Mouse (Mus musculus): ENCODE measurements around the gene Ggt6. TPM values are rescaled to one million over a fixed set of nuclear protein-coding genes. Genes with fewer than 3 reads are reported as not detected.
"Not testable (repeated sequence)": the region's sequence is repeated elsewhere in the genome, so short reads cannot be mapped to it uniquely, and the experiment has no call there.

Gene Ggt6
- total and polyA plus RNA-seq, 3 experiments: 0.04 TPM; not detected in 2

DNA sequence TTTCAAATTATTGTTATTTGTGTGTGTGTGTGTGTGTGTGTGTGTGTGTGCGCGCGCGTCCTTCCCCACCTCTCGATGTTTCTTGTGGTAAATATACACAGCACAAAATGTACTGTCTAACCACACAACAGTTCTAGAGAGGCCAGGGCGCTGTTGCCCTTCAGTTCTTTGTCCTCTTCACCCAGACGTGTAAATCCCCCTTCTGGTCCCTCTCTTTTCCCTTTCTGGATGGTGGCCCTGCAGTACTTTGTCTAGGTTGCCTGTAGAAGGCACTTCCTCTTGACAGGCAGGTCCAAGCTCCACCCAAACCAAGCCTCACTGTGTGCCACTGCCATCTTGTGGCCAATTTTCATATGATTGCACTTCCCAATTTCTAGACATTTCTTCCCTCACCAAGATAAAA, 6.0 kb upstream of the Ggt6 start (continued):
- TF ChIP-seq MXI1 (IDR thresholded peaks at IDR 0.05; ENCODE audit: low read depth, low read length): peak; percentile 31; the same call in 1 of the 2 replicates
- TF ChIP-seq BHLHE40 (IDR thresholded peaks at IDR 0.05; ENCODE audit: borderline replicate concordance, low read depth, low read length): no peak
- TF ChIP-seq JUND (IDR thresholded peaks at IDR 0.05; ENCODE audit: low read depth, low read length): no peak; the same call in 1 of the 2 replicates
- no peak for TF ChIP-seq E2F4 (IDR thresholded peaks at IDR 0.05; ENCODE audit: borderline replicate concordance, low read depth, low read length)
- no peak for TF ChIP-seq UBTF (IDR thresholded peaks at IDR 0.05; ENCODE audit: borderline replicate concordance, insufficient read depth, low read depth, low read length)
- no peak for TF ChIP-seq GATA1 (IDR thresholded peaks at IDR 0.05; ENCODE audit: low read depth, low read length)
- no peak for TF ChIP-seq EP300 (IDR thresholded peaks at IDR 0.05; ENCODE audit: low read depth in 1 of 2, low read length in 2 of 2)
- peak; percentile 62 for TF ChIP-seq HCFC1 (IDR thresholded peaks at IDR 0.05; ENCODE audit: low read depth, low read length)
- TF ChIP-seq SIN3A (IDR thresholded peaks at IDR 0.05; ENCODE audit: low read length): peak; percentile 79
- no peak for TF ChIP-seq TAL1 (IDR thresholded peaks at IDR 0.05; ENCODE audit: low read length)

DNA sequence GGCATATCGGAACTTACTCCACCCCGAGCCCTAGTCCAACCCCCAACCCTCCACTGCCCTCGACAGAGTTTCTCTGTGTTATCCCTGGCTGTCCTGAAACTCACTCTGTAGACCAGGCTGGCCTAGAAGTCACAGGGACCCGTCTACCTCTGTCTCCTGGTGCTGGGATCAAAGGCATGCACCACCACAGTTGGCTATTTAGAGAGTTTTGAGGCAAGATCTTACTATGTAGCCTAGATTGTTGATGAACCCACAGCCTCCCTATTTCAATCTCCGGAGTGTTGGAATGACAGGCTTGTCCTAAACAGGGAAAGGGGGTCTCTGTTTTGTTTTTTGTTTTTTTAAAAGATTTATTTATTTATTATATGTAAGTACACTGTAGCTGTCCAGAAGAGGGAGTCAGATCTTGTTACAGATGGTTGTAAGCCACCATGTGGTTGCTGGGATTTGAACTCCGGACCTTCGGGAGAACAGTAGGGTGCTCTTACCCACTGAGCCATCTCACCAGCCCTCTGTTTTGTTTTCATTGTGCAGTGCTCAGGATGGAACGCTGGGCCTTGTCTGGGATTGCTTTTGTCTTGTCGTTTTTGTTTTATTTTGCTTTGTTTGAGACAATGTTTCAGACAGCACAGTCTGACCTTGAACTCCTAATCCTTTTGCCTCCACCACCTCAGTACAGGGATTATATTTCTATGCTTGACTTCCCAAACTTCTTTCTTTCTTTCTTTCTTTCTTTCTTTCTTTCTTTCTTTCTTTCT, 4.8 kb upstream of the Ggt6 start:
- H3K4me3 ChIP-seq (ENCODE audit: control insufficient read depth in 1 of 2, insufficient read depth in 1 of 2, low read depth in 2 of 2, low read length in 2 of 2); H3K9ac ChIP-seq (ENCODE audit: control insufficient read depth, low read depth, low read length, poor library complexity, severe bottlenecking); H3K79me2 ChIP-seq (ENCODE audit: control insufficient read depth, insufficient read depth, low read length, poor library complexity); H3K9me3 ChIP-seq (replicated peaks; ENCODE audit: insufficient read depth, low read length); H3K4me1 ChIP-seq (ENCODE audit: control insufficient read depth in 1 of 2, insufficient read depth in 2 of 2, low read length in 2 of 2); H3K27ac ChIP-seq (ENCODE audit: control insufficient read depth, low read depth, low read length); H3K36me3 ChIP-seq (ENCODE audit: control insufficient read depth in 1 of 2, insufficient read depth in 2 of 2, low read length in 2 of 2); H3K27me3 ChIP-seq (ENCODE audit: control insufficient read depth in 1 of 2, insufficient read depth in 2 of 2, low read length in 2 of 2); DNase-seq (ENCODE audit: low read depth, low spot score): not testable (repeated sequence)
- TF ChIP-seq TBP (IDR thresholded peaks at IDR 0.05; ENCODE audit: low read depth, low read length): peak; percentile 89

DNA sequence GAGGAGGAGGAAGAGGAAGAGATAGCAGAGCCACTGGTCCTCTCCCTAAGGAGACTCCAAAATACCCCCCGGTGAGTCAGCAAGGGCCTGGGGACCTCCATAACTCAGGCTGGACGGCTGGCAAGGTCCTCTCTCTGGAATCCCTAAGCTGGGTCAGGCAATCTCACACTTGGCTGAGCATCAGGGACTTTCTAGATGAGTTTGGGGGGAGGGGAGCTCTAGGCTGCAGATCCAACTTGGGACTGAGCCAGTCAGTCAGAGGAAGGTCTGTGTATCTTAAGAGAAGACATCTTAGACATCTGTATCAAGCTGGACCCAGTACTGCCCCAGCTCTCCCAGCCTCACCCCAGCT, 344 bp downstream of the Ggt6 start:
- no peaks in the 10 kb centered on the region for H3K36me3 ChIP-seq (ENCODE audit: control insufficient read depth in 1 of 2, insufficient read depth in 2 of 2, low read length in 2 of 2)
- TF ChIP-seq ZC3H11A (IDR thresholded peaks at IDR 0.05; ENCODE audit: low read depth, low read length) (no peak), CTCF (IDR thresholded peaks at IDR 0.05 in 2 of 3, conservative IDR thresholded peaks at IDR 0.05 in 1 of 3; ENCODE audit: control insufficient read depth in 1 of 3, insufficient read depth in 1 of 3, low read depth in 2 of 3, low read length in 3 of 3, poor library complexity in 1 of 3, severe bottlenecking in 1 of 3) (no peak), MAFK (IDR thresholded peaks at IDR 0.05; ENCODE audit: borderline replicate concordance, low read depth, low read length) (no peak), MYC (IDR thresholded peaks at IDR 0.05; ENCODE audit: low read depth, low read length) (no peak), HCFC1 (IDR thresholded peaks at IDR 0.05; ENCODE audit: low read depth, low read length) (no peak), ZNF384 (IDR thresholded peaks at IDR 0.05; ENCODE audit: low read depth, low read length) (no peak), TAL1 (IDR thresholded peaks at IDR 0.05; ENCODE audit: low read length) (no peak), MEF2A (IDR thresholded peaks at IDR 0.05; ENCODE audit: extremely low read depth, insufficient replicate concordance, low read depth, low read length, poor library complexity, severe bottlenecking) (no peak), ZKSCAN1 (IDR thresholded peaks at IDR 0.05; ENCODE audit: low read depth, low read length) (no peak), EP300 (IDR thresholded peaks at IDR 0.05; ENCODE audit: low read depth in 1 of 2, low read length in 2 of 2) (no peak), RAD21 (IDR thresholded peaks at IDR 0.05; ENCODE audit: low read depth, low read length) (no peak), MXI1 (IDR thresholded peaks at IDR 0.05; ENCODE audit: low read depth, low read length) (no peak), MAZ (IDR thresholded peaks at IDR 0.05; ENCODE audit: low read depth, low read length) (no peak)
- H3K79me2 ChIP-seq (ENCODE audit: control insufficient read depth, insufficient read depth, low read length, poor library complexity): no peaks in the 10 kb centered on the region; the same call in 1 of the 2 replicates
- no peak overlapping the region for H3K4me3 ChIP-seq (ENCODE audit: control insufficient read depth in 1 of 2, insufficient read depth in 1 of 2, low read depth in 2 of 2, low read length in 2 of 2)
- no peaks in the 10 kb centered on the region for H3K9me3 ChIP-seq (replicated peaks; ENCODE audit: insufficient read depth, low read length)
- no peak for DNase-seq (ENCODE audit: low read depth, low spot score)
- H3K9ac ChIP-seq (ENCODE audit: control insufficient read depth, low read depth, low read length, poor library complexity, severe bottlenecking): no peak overlapping the region
- no peak overlapping the region for H3K27ac ChIP-seq (ENCODE audit: control insufficient read depth, low read depth, low read length)
- H3K27me3 ChIP-seq (ENCODE audit: control insufficient read depth in 1 of 2, insufficient read depth in 2 of 2, low read length in 2 of 2): no peaks in the 10 kb centered on the region; a peak in 1 of 4 replicates
- H3K4me1 ChIP-seq (ENCODE audit: control insufficient read depth in 1 of 2, insufficient read depth in 2 of 2, low read length in 2 of 2): peaks cover 0 to 6% of the 10 kb centered on the region in 2 experiments; a peak in 2 of 4 replicates

Measured in MEL (cell line).